Mouse (Mus musculus): ENCODE measurements around the gene Prrt3. TPM values are rescaled to one million over a fixed set of nuclear protein-coding genes. Genes with fewer than 3 reads are reported as not detected.

The Prrt3 gene
- polyA plus RNA-seq (2014; fragmentation: Nextera tagmentation; extraction: Ambion mirVana), result 0.73 and 0.77 TPM in 2 replicates

GRCm38 (mm10) chr6:113501388-113502084 is at the start of gene Prrt3:
Prrt3 (minus strand) TSS chr6:113501931.
- ATAC-seq (ENCODE audit: low FRiP score) (peak; percentile 79), DNase-seq (ENCODE audit: low spot score) (peak; percentile 72)
- Histone ChIP-seq H3K9ac (ENCODE audit: low read depth, low read length) (peak within 1 kb of the TSS; percentile 54), H3K27ac (ENCODE audit: low read depth, low read length) (no peak within 1 kb of the TSS), H3K4me3 (ENCODE audit: low read depth, low read length) (peak within 1 kb of the TSS; percentile 47), H3K4me2 (replicated peaks; ENCODE audit: low read depth, low read length) (peak within 1 kb of the TSS; percentile 69), H3K9me3 (ENCODE audit: control insufficient read depth, low read length) (no peaks in the 10 kb centered on the region), H3K4me1 (replicated peaks; ENCODE audit: control insufficient read depth, insufficient read depth, low read length) (no peaks in the 10 kb centered on the region), H3K27me3 (ENCODE audit: control insufficient read depth, insufficient read depth, low read length) (no peaks in the 10 kb centered on the region), H3K36me3 (ENCODE audit: control insufficient read depth, insufficient read depth, low read length) (no peaks in the 10 kb centered on the region)
- WGBS, result 3% methylated on average over 32 of the region's 32 CpGs

DNA sequence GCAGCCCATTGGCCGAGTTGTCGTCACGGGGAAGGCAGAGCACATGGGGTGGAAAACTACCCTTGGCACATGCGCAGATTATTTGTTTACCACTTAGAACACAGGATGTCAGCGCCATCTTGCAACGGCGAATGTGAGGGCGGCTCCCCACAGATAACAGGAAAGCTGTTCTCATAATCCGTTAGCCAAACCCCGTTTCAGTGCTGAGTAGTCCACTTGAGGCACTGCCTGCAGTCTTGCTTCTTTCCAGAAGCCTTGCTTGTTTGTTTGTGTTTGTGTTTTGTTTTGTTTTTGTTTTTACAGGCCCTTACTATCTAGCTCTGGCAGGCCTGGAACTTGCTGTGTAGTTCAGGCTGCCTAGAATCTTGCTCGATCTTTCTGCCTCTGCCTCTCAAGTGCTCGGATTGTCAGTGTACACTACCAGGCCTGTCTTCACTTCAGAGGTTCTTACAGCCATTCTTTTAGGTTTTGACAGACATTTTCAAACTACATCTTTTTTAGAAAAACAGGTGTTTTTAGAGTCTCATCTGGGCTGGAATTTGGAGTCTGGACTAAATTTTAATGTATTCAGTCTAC is 42.3 kb upstream of the Prrt3 start:
- WGBS, result 94% methylated on average over 8 of the region's 12 CpGs
- no peak for DNase-seq (ENCODE audit: low spot score)
- Histone ChIP-seq H3K36me3 (ENCODE audit: control insufficient read depth, insufficient read depth, low read length) (no peaks in the 10 kb centered on the region), H3K27ac (ENCODE audit: low read depth, low read length) (no peak overlapping the region), H3K9ac (ENCODE audit: low read depth, low read length) (no peak overlapping the region), H3K4me2 (replicated peaks; ENCODE audit: low read depth, low read length) (no peak overlapping the region), H3K27me3 (ENCODE audit: control insufficient read depth, insufficient read depth, low read length) (no peaks in the 10 kb centered on the region), H3K4me3 (ENCODE audit: low read depth, low read length) (no peak overlapping the region), H3K4me1 (replicated peaks; ENCODE audit: control insufficient read depth, insufficient read depth, low read length) (no peaks in the 10 kb centered on the region), H3K9me3 (ENCODE audit: control insufficient read depth, low read length) (no peaks in the 10 kb centered on the region)
- no peak for ATAC-seq (ENCODE audit: low FRiP score)

DNA sequence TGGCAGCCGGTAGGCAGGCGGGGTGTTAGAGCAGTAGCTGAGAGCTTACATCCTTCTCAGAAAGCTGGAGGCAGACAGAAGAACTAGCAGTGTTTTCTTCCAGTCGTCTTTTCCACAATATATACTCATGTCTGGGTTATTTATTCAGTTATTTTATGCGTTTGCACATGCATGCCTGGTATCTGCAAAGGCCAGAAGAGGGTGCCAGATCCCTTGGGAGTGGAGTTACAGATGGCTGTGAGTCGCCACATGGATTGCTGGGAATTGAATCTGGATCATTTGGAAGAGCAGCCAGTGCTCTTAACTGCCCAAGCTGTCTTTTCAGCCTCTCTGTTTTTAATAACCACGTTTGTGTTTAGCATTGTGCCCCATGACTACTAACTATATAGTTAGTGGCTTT is 39.9 kb upstream of the Prrt3 start:
- no peak overlapping the region for H3K4me3 ChIP-seq (ENCODE audit: low read depth, low read length)
- 90% methylated on average over 6 of the region's 6 CpGs for WGBS
- ATAC-seq (ENCODE audit: low FRiP score), result no peak
- no peaks in the 10 kb centered on the region for H3K9me3 ChIP-seq (ENCODE audit: control insufficient read depth, low read length)
- no peaks in the 10 kb centered on the region for H3K36me3 ChIP-seq (ENCODE audit: control insufficient read depth, insufficient read depth, low read length)
- no peak overlapping the region for H3K27ac ChIP-seq (ENCODE audit: low read depth, low read length)
- no peaks in the 10 kb centered on the region for H3K27me3 ChIP-seq (ENCODE audit: control insufficient read depth, insufficient read depth, low read length)
- no peak overlapping the region for H3K4me2 ChIP-seq (replicated peaks; ENCODE audit: low read depth, low read length)
- no peak for DNase-seq (ENCODE audit: low spot score)
- no peak overlapping the region for H3K9ac ChIP-seq (ENCODE audit: low read depth, low read length)
- no peaks in the 10 kb centered on the region for H3K4me1 ChIP-seq (replicated peaks; ENCODE audit: control insufficient read depth, insufficient read depth, low read length)

DNA sequence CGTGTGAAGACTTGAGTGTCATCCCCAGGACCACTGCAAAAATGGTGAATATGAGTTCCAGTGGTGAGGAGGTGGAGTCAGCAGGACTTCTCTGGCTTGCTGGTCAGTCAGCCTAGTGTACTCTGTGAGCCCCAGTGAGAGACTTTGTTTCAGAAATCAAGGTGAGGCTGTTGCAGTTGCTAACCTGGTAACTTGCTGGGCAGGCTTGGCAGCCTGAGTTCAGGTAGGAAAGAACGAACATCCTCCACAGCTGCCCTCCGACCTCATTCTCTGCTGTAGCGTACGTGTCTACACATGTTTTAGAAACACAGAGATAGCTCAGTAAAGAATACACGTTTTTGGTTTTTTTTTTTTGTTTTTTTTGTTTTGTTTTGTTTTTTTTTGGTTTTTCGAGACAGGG is 33.2 kb upstream of the Prrt3 start:
- H3K9me3 ChIP-seq (ENCODE audit: control insufficient read depth, low read length), result no peaks in the 10 kb centered on the region
- no peak overlapping the region for H3K27ac ChIP-seq (ENCODE audit: low read depth, low read length)
- ATAC-seq (ENCODE audit: low FRiP score) (no peak), DNase-seq (ENCODE audit: low spot score) (no peak)
- WGBS, result 92% methylated on average over 7 of the region's 7 CpGs
- no peaks in the 10 kb centered on the region for H3K36me3 ChIP-seq (ENCODE audit: control insufficient read depth, insufficient read depth, low read length)
- H3K4me2 ChIP-seq (replicated peaks; ENCODE audit: low read depth, low read length), result no peak overlapping the region
- H3K4me1 ChIP-seq (replicated peaks; ENCODE audit: control insufficient read depth, insufficient read depth, low read length), result peaks cover 3% of the 10 kb centered on the region; the same call in 1 of the 2 replicates
- H3K9ac ChIP-seq (ENCODE audit: low read depth, low read length), result no peak overlapping the region
- no peak overlapping the region for H3K4me3 ChIP-seq (ENCODE audit: low read depth, low read length)
- no peaks in the 10 kb centered on the region for H3K27me3 ChIP-seq (ENCODE audit: control insufficient read depth, insufficient read depth, low read length)

DNA sequence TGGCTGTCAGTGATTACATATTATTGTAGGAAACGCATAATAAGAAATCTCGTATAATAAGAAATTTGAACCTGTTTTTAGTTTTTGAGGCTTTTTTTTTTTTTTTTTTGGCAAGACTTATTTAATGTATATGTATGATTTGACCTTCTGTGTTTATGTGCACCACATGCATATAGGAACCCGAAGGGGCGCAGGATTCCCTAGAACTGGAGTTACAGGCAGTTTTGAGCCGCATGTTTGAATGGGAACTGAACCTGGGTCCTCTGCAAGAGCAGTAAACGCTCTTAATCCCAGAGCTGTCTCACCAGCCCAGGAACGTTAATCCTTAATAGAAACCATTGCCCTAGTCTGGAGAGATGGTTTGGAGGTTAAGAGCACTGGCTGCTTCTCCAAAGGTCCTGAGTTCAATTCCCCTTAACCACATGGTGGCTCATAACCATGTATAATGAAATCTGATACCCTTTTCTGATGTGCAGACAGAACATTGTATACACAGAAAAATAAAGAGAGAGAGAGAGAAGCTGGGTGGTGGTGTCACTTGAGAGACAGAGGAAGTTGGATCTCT is 30.2 kb upstream of the Prrt3 start:
- peak overlapping the region; percentile 67 for H3K4me2 ChIP-seq (replicated peaks; ENCODE audit: low read depth, low read length)
- peak overlapping the region; percentile 92 for H3K9ac ChIP-seq (ENCODE audit: low read depth, low read length)
- no peak overlapping the region for H3K27ac ChIP-seq (ENCODE audit: low read depth, low read length)
- WGBS, result 9% methylated on average over 7 of the region's 7 CpGs
- peak overlapping the region; percentile 91 for H3K4me3 ChIP-seq (ENCODE audit: low read depth, low read length)
- no peaks in the 10 kb centered on the region for H3K9me3 ChIP-seq (ENCODE audit: control insufficient read depth, low read length)
- H3K4me1 ChIP-seq (replicated peaks; ENCODE audit: control insufficient read depth, insufficient read depth, low read length), result peaks cover 3% of the 10 kb centered on the region; the same call in 1 of the 2 replicates
- ATAC-seq (ENCODE audit: low FRiP score) (no peak), DNase-seq (ENCODE audit: low spot score) (peak; percentile 18)
- no peaks in the 10 kb centered on the region for H3K27me3 ChIP-seq (ENCODE audit: control insufficient read depth, insufficient read depth, low read length)
- H3K36me3 ChIP-seq (ENCODE audit: control insufficient read depth, insufficient read depth, low read length), result no peaks in the 10 kb centered on the region

- Histone ChIP-seq H3K4me1 (replicated peaks; ENCODE audit: control insufficient read depth, insufficient read depth, low read length) (peaks cover 3% of the 10 kb centered on the region; the same call in 1 of the 2 replicates), H3K36me3 (ENCODE audit: control insufficient read depth, insufficient read depth, low read length) (no peaks in the 10 kb centered on the region), H3K4me2 (replicated peaks; ENCODE audit: low read depth, low read length) (peak within 1 kb of the TSS; percentile 67), H3K4me3 (ENCODE audit: low read depth, low read length) (peak within 1 kb of the TSS; percentile 91), H3K9ac (ENCODE audit: low read depth, low read length) (peak within 1 kb of the TSS; percentile 92), H3K27ac (ENCODE audit: low read depth, low read length) (peak within 1 kb of the TSS; percentile 30; the same call in 1 of the 2 replicates), H3K27me3 (ENCODE audit: control insufficient read depth, insufficient read depth, low read length) (no peaks in the 10 kb centered on the region), H3K9me3 (ENCODE audit: control insufficient read depth, low read length) (no peaks in the 10 kb centered on the region)
- DNase-seq (ENCODE audit: low spot score), result peak; percentile 97
- ATAC-seq (ENCODE audit: low FRiP score), result peak; percentile 93
- WGBS, result under 1% methylated on average over 47 of the region's 47 CpGs
Observed at GRCm38 (mm10) chr6:113530932-113531839, 29.5 kb upstream of the Prrt3 start, which contains the start of the genes Emc3 and Fancd2. Emc3 (minus strand) TSS chr6:113531652. Fancd2 (plus strand) TSS chr6:113531682.

- 92% methylated on average over 8 of the region's 8 CpGs for WGBS
- Histone ChIP-seq H3K27ac (ENCODE audit: low read depth, low read length) (no peak overlapping the region), H3K4me2 (replicated peaks; ENCODE audit: low read depth, low read length) (no peak overlapping the region), H3K9me3 (ENCODE audit: control insufficient read depth, low read length) (no peaks in the 10 kb centered on the region), H3K4me1 (replicated peaks; ENCODE audit: control insufficient read depth, insufficient read depth, low read length) (no peaks in the 10 kb centered on the region), H3K9ac (ENCODE audit: low read depth, low read length) (no peak overlapping the region), H3K4me3 (ENCODE audit: low read depth, low read length) (no peak overlapping the region), H3K27me3 (ENCODE audit: control insufficient read depth, insufficient read depth, low read length) (no peaks in the 10 kb centered on the region), H3K36me3 (ENCODE audit: control insufficient read depth, insufficient read depth, low read length) (peaks cover 3% of the 10 kb centered on the region; the same call in 1 of the 2 replicates)
- DNase-seq (ENCODE audit: low spot score), result no peak
- ATAC-seq (ENCODE audit: low FRiP score), result no peak
Observed at GRCm38 (mm10) chr6:113523420-113523819, 21.7 kb upstream of the Prrt3 start.

GRCm38 (mm10) chr6:113522310-113522709 is 20.6 kb upstream of the Prrt3 start:
- H3K27ac ChIP-seq (ENCODE audit: low read depth, low read length), result no peak overlapping the region

More at GRCm38 (mm10) chr6:113522310-113522709, 20.6 kb upstream of the Prrt3 start:
- Histone ChIP-seq H3K36me3 (ENCODE audit: control insufficient read depth, insufficient read depth, low read length) (peaks cover 3% of the 10 kb centered on the region; the same call in 1 of the 2 replicates), H3K4me3 (ENCODE audit: low read depth, low read length) (no peak overlapping the region), H3K4me1 (replicated peaks; ENCODE audit: control insufficient read depth, insufficient read depth, low read length) (no peaks in the 10 kb centered on the region), H3K4me2 (replicated peaks; ENCODE audit: low read depth, low read length) (no peak overlapping the region), H3K9ac (ENCODE audit: low read depth, low read length) (no peak overlapping the region), H3K9me3 (ENCODE audit: control insufficient read depth, low read length) (no peaks in the 10 kb centered on the region), H3K27me3 (ENCODE audit: control insufficient read depth, insufficient read depth, low read length) (no peaks in the 10 kb centered on the region)
- DNase-seq (ENCODE audit: low spot score), result no peak
- WGBS, result 68% methylated on average over 1 of the region's 1 CpGs
- ATAC-seq (ENCODE audit: low FRiP score), result no peak
